ENCODE assay signal across 12 mouse cellular contexts in the genomic region with DNA sequence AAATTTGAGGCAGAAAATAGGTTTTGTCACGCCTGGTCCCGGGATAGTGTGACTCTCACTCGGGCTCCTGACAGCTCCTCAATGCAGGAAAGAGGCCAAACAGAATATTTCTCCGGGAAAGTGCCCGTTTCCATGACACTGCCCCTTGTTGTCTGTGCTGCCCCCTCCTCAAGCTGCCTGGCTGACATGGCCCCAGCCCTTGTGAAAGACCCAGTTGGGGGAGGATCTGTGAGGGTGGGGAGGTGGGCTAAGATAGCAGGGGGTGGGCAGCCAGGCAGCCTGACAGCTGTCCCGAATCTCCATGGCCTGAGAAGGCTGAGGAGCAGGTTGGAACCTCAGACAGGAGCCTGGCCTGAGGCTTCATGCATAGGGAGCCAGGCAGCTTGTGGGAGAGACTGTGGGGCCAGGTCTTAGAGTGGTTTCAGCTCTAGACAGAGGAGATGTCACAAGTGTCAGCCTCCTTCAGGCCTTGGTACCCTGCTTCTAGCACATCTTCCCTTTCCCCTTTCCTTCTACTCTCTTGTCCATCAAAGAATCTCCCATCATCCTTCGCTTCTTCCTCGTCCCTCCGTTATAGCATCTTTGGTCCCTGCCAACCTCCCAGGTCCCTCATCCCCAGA.
DNase-seq lines count a peak whose midpoint lies in the region; ATAC-seq and TF ChIP-seq lines count a peak whose summit lies in the region.
"Had no signal": no experiment of that assay in that cellular context is flagged by ENCODE, and none has a peak within 500 bp of the region (broad histone marks: within the 10 kb centered on the region; RNA-seq: fewer than 3 reads in every experiment).

No protein-coding gene starts in this region.

- no peak overlapping the region for H3K4me3 ChIP-seq in heart, embryonic 11.5 days (ENCODE audit: low read depth, low read length)
- H3K4me3 ChIP-seq in forebrain, embryonic 15.5 days = no peak overlapping the region
- no peak overlapping the region for H3K4me3 ChIP-seq in midbrain, embryonic 11.5 days (ENCODE audit: low read depth, low read length)

- TF ChIP-seq POLR2A in brain, embryonic 14.5 days (IDR thresholded peaks at IDR 0.05; ENCODE audit: borderline replicate concordance, extremely low read depth, insufficient read depth, insufficient read length, poor library complexity, severe bottlenecking) = no peak

- H3K4me2 ChIP-seq in heart, embryonic 11.5 days = no peak overlapping the region
- no peak overlapping the region for H3K4me2 ChIP-seq in forebrain, embryonic 15.5 days (replicated peaks)
- H3K4me2 ChIP-seq in midbrain, embryonic 11.5 days = 0 out of 2 replicates have a peak overlapping the region, but pooled peaks have one; percentile 7

- ATAC-seq in heart, embryonic 11.5 days (replicated peaks; ENCODE audit: insufficient number of reproducible peaks, low FRiP score, low TSS enrichment) = no peak
- 0 out of 2 replicates have a peak, but pooled peaks have one; percentile 28 for ATAC-seq in forebrain, embryonic 15.5 days (replicated peaks)
- ATAC-seq in midbrain, embryonic 11.5 days (ENCODE audit: low FRiP score) = peak; percentile 82
- ATAC-seq in megakaryocyte, adult 5-6 weeks (ENCODE audit: poor library complexity, severe bottlenecking) = no peak
- ATAC-seq in cerebellum, adult (ENCODE audit: insufficient number of reproducible peaks, low FRiP score, low TSS enrichment) = no peak
- ATAC-seq: activated CD4-positive, CD25-positive, alpha-beta regulatory T cell, adult 4 months had no signal

- peak; percentile 87 for DNase-seq in heart, adult 11 months
- DNase-seq in brain, embryonic 14.5 days (ENCODE audit: low read depth) = peak; percentile 91
- peak; percentile 95 for DNase-seq in midbrain, embryonic 11.5 days (ENCODE audit: low spot score, missing footprints)
- DNase-seq in layer of hippocampus, postnatal 25 days (ENCODE audit: extremely low spot score in 1 of 2, low spot score in 1 of 2) = no peak
- DNase-seq: lung, postnatal 14 days; right cerebral cortex, postnatal 25 days had no signal

- H3K27ac ChIP-seq in heart, embryonic 11.5 days (ENCODE audit: low read depth, low read length) = no peak overlapping the region
- peak overlapping the region; percentile 58 for H3K27ac ChIP-seq in forebrain, embryonic 15.5 days (replicated peaks)
- peak overlapping the region; percentile 80 for H3K27ac ChIP-seq in midbrain, embryonic 11.5 days (ENCODE audit: low read depth, low read length)
- H3K27ac ChIP-seq: kidney, postnatal 0 days had no signal

- H3K36me3 ChIP-seq in heart, embryonic 11.5 days (ENCODE audit: control insufficient read depth, insufficient read depth, low read length) = no peaks in the 10 kb centered on the region
- no peaks in the 10 kb centered on the region for H3K36me3 ChIP-seq in forebrain, embryonic 15.5 days
- no peaks in the 10 kb centered on the region for H3K36me3 ChIP-seq in midbrain, embryonic 11.5 days (ENCODE audit: control insufficient read depth, insufficient read depth, low read length)

- H3K27me3 ChIP-seq in heart, embryonic 11.5 days (ENCODE audit: control insufficient read depth, insufficient read depth, low read length) = peaks cover 11% of the 10 kb centered on the region; the same call in 1 of the 2 replicates
- peaks cover 35% of the 10 kb centered on the region for H3K27me3 ChIP-seq in forebrain, embryonic 15.5 days
- H3K27me3 ChIP-seq in midbrain, embryonic 11.5 days (ENCODE audit: control insufficient read depth, insufficient read depth, low read length) = peaks cover 52% of the 10 kb centered on the region

- WGBS in heart, embryonic 11.5 days (ENCODE audit: insufficient replicate concordance) = 52% methylated on average over 9 of the region's 9 CpGs
- 20% methylated on average over 9 of the region's 9 CpGs for WGBS in forebrain, embryonic 15.5 days
- 24% methylated on average over 9 of the region's 9 CpGs for WGBS in midbrain, embryonic 11.5 days

- H3K4me1 ChIP-seq in heart, embryonic 11.5 days (ENCODE audit: control insufficient read depth, insufficient read depth, low read length) = peaks cover 50% of the 10 kb centered on the region
- peaks cover 39% of the 10 kb centered on the region for H3K4me1 ChIP-seq in forebrain, embryonic 15.5 days
- peaks cover 74% of the 10 kb centered on the region for H3K4me1 ChIP-seq in midbrain, embryonic 11.5 days (ENCODE audit: control insufficient read depth, insufficient read depth, low read length)

- no peak for TF ChIP-seq CTCF in brain, embryonic 14.5 days (IDR thresholded peaks at IDR 0.05; ENCODE audit: borderline replicate concordance, extremely low read depth, insufficient read depth, insufficient read length)

- no peaks in the 10 kb centered on the region for H3K9me3 ChIP-seq in heart, embryonic 11.5 days (replicated peaks; ENCODE audit: control insufficient read depth, low read length)
- no peaks in the 10 kb centered on the region for H3K9me3 ChIP-seq in forebrain, embryonic 15.5 days
- H3K9me3 ChIP-seq in midbrain, embryonic 11.5 days (ENCODE audit: control insufficient read depth, low read length) = no peaks in the 10 kb centered on the region

- H3K9ac ChIP-seq in heart, embryonic 11.5 days (ENCODE audit: low read depth, low read length) = no peak overlapping the region
- H3K9ac ChIP-seq in forebrain, embryonic 15.5 days (replicated peaks) = no peak overlapping the region
- no peak overlapping the region for H3K9ac ChIP-seq in midbrain, embryonic 11.5 days (ENCODE audit: low read length)

Comparison
In these comparisons a context has a peak if more than half of its experiments do, and no peak if none do; other contexts are left out.
1. DNase-seq: peak in heart, adult 11 months (single experiment), brain, embryonic 14.5 days (single experiment) and midbrain, embryonic 11.5 days (single experiment); none in layer of hippocampus, postnatal 25 days (0 of 2).
2. ATAC-seq: peak in forebrain, embryonic 15.5 days (single experiment) and midbrain, embryonic 11.5 days (single experiment); none in heart, embryonic 11.5 days (single experiment), megakaryocyte, adult 5-6 weeks (single experiment) and cerebellum, adult (single experiment).